Mouse (Mus musculus) lung, adult 2 months (tissue): ENCODE data around the gene Cnn1.

Experiments
- CTCF ChIP-seq: fragments of 200-500 bp; IDR thresholded peaks from 2 replicates; pipeline ENCODE4 v1.5.1; 2011; ENCODE audit warnings: mild to moderate bottlenecking, low read length, control low read depth; ENCODE audit not compliant: insufficient read depth
- POLR2A ChIP-seq: fragments of 200-500 bp; IDR thresholded peaks from 2 replicates; pipeline ENCODE4 v1.6.1; 2011; ENCODE audit warnings: low read depth, mild to moderate bottlenecking, control low read depth, low read length, borderline replicate concordance; ENCODE audit errors: extremely low read depth

DNA sequence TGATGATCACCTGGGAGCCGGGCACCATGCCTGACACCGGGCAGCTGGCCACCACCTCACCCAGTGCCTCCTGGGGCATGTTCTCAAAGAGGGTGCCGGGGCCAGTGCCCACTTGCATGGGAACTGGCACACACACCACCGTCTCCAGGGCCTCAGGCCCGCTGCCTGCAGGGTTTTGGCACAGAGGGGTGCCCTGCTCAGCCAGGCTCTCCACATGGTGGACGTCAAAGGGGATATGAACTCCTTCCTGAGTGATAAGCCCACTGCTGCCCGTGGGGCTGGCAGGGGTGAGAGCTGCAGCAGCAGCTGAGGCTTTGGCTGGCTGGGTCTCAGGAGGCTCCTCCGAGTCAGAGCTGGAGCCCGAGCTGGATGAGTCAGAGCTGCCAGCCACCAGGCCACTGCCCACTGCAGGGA is 41.0 kb upstream of the Cnn1 start:
- TF ChIP-seq CTCF (no peak), POLR2A (no peak)
